Mouse (Mus musculus): Measurements from ENCODE around the gene Ehmt1.

DNA sequence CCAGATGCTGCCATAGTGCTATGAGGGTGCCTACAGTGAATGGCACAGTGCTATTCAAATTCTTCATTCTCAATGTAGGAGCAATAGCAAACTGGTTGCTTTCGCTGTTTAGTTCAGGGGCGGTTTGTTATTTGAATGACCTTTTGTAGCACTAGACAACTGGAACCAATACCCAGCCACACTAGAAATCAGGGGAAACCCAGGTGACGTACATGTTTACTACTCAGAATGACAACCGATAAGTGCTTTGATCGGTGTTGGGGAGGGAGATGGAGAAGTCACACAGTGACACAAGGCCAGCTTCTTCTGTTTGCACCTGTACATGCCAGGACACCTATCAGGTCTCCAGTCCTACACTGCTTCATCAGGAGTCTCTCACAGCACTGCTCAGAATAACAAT is 10.2 kb upstream of the Ehmt1 start:
- TF ChIP-seq CTCF (conservative IDR thresholded peaks at IDR 0.05; ENCODE audit: low read length) (no peak), NANOG (IDR thresholded peaks at IDR 0.05; ENCODE audit: borderline replicate concordance, low read length) (no peak), POU5F1 (IDR thresholded peaks at IDR 0.05; ENCODE audit: borderline replicate concordance, low read length) (no peak)
